Comparison of ENCODE assay signal across 24 mouse cellular contexts in genomic region chr3:134172357-134172756, GRCm38 (mm10).
DNase-seq lines count a peak whose midpoint lies in the region; ATAC-seq lines count a peak whose summit lies in the region.
"Had no signal": no experiment of that assay in that cellular context is flagged by ENCODE, and none has a peak within 500 bp of the region (broad histone marks: within the 10 kb centered on the region; RNA-seq: fewer than 3 reads in every experiment).

No protein-coding gene starts in this region.

- peak; percentile 56 for ATAC-seq in hindbrain, embryonic 12.5 days (ENCODE audit: low FRiP score)
- no peak for ATAC-seq in hindbrain, embryonic 13.5 days (ENCODE audit: low FRiP score)
- no peak for ATAC-seq in monocyte, adult 5-6 weeks (replicated peaks; ENCODE audit: insufficient number of reproducible peaks, low FRiP score, low TSS enrichment, poor library complexity, severe bottlenecking)
- no peak for ATAC-seq in intestine, embryonic 16.5 days
- ATAC-seq: forebrain, embryonic 14.5 days; forebrain, postnatal 0 days; intestine, embryonic 15.5 days; Patski had no signal

- no peaks in the 10 kb centered on the region for H3K27me3 ChIP-seq in hindbrain, embryonic 12.5 days
- H3K27me3 ChIP-seq in hindbrain, embryonic 13.5 days: no peaks in the 10 kb centered on the region
- no peaks in the 10 kb centered on the region for H3K27me3 ChIP-seq in intestine, embryonic 16.5 days (replicated peaks; ENCODE audit: control insufficient read depth, insufficient read depth, low read length)
- H3K27me3 ChIP-seq: embryonic facial prominence, embryonic 12.5 days; embryonic facial prominence, embryonic 15.5 days; intestine, embryonic 15.5 days; Patski had no signal

- WGBS in hindbrain, embryonic 12.5 days: 27% methylated on average over 3 of the region's 3 CpGs
- 17% methylated on average over 3 of the region's 3 CpGs for WGBS in hindbrain, embryonic 13.5 days
- 29% methylated on average over 3 of the region's 3 CpGs for WGBS in intestine, embryonic 16.5 days

- H3K4me3 ChIP-seq in hindbrain, embryonic 12.5 days: no peak overlapping the region
- H3K4me3 ChIP-seq in hindbrain, embryonic 13.5 days: no peak overlapping the region
- no peak overlapping the region for H3K4me3 ChIP-seq in intestine, embryonic 16.5 days (ENCODE audit: low read length)
- H3K4me3 ChIP-seq: embryonic facial prominence, embryonic 12.5 days; embryonic facial prominence, embryonic 15.5 days; gastrocnemius, adult 2 months; intestine, embryonic 15.5 days had no signal

- H3K27ac ChIP-seq in hindbrain, embryonic 12.5 days: no peak overlapping the region
- no peak overlapping the region for H3K27ac ChIP-seq in hindbrain, embryonic 13.5 days
- H3K27ac ChIP-seq in intestine, embryonic 16.5 days (ENCODE audit: low read length): no peak overlapping the region
- H3K27ac ChIP-seq: embryonic facial prominence, embryonic 12.5 days; embryonic facial prominence, embryonic 15.5 days; gastrocnemius, adult 2 months; intestine, embryonic 15.5 days had no signal

- peak; percentile 14 for DNase-seq in embryo, embryonic 10 days (ENCODE audit: low spot score)
- no peak for DNase-seq in embryo, embryonic 11 days
- peak; percentile 68 for DNase-seq in Muller cell, postnatal 12 days (ENCODE audit: inconsistent ontology term)
- DNase-seq in retina, embryonic 14.5 days (ENCODE audit: low spot score): peak; percentile 59
- DNase-seq: adrenal gland, adult 2 months; adrenal gland, postnatal 14 days; cerebellum, adult 18-20 months; cerebellum, adult 9-10 months; cerebellum, postnatal 14 days; forebrain, postnatal 0 days; gastrocnemius, adult 2 months; gastrocnemius, postnatal 14 days; heart, adult 11 months; kidney, adult 18-20 months had no signal

- no peak overlapping the region for H3K4me2 ChIP-seq in hindbrain, embryonic 12.5 days (replicated peaks)
- H3K4me2 ChIP-seq in hindbrain, embryonic 13.5 days: no peak overlapping the region
- H3K4me2 ChIP-seq in intestine, embryonic 16.5 days (ENCODE audit: low read depth, low read length): no peak overlapping the region
- H3K4me2 ChIP-seq: embryonic facial prominence, embryonic 12.5 days; embryonic facial prominence, embryonic 15.5 days; heart, embryonic 11.5 days; intestine, embryonic 15.5 days had no signal

- H3K36me3 ChIP-seq in hindbrain, embryonic 12.5 days: no peaks in the 10 kb centered on the region
- no peaks in the 10 kb centered on the region for H3K36me3 ChIP-seq in hindbrain, embryonic 13.5 days
- no peaks in the 10 kb centered on the region for H3K36me3 ChIP-seq in intestine, embryonic 16.5 days (ENCODE audit: control insufficient read depth, insufficient read depth, low read length)
- H3K36me3 ChIP-seq: embryonic facial prominence, embryonic 12.5 days; embryonic facial prominence, embryonic 15.5 days; intestine, embryonic 15.5 days had no signal

- H3K9ac ChIP-seq in hindbrain, embryonic 12.5 days: no peak overlapping the region
- no peak overlapping the region for H3K9ac ChIP-seq in hindbrain, embryonic 13.5 days
- no peak overlapping the region for H3K9ac ChIP-seq in intestine, embryonic 16.5 days (ENCODE audit: low read depth, low read length)
- H3K9ac ChIP-seq: embryonic facial prominence, embryonic 12.5 days; embryonic facial prominence, embryonic 15.5 days; forebrain, postnatal 0 days; intestine, embryonic 15.5 days had no signal

- no peaks in the 10 kb centered on the region for H3K9me3 ChIP-seq in hindbrain, embryonic 12.5 days (replicated peaks)
- H3K9me3 ChIP-seq in hindbrain, embryonic 13.5 days: 0 out of 2 replicates have a peak, but pooled peaks cover 4% of the 10 kb centered on the region
- no peaks in the 10 kb centered on the region for H3K9me3 ChIP-seq in intestine, embryonic 16.5 days (ENCODE audit: control insufficient read depth, low read length)
- H3K9me3 ChIP-seq: embryonic facial prominence, embryonic 12.5 days; embryonic facial prominence, embryonic 15.5 days; intestine, embryonic 15.5 days had no signal

- 0 out of 2 replicates have a peak, but pooled peaks cover 5% of the 10 kb centered on the region for H3K4me1 ChIP-seq in hindbrain, embryonic 12.5 days
- H3K4me1 ChIP-seq in hindbrain, embryonic 13.5 days (replicated peaks): 0 out of 2 replicates have a peak, but pooled peaks cover 3% of the 10 kb centered on the region
- H3K4me1 ChIP-seq in intestine, embryonic 16.5 days (ENCODE audit: control insufficient read depth, insufficient read depth, low read length): no peaks in the 10 kb centered on the region
- H3K4me1 ChIP-seq: embryonic facial prominence, embryonic 15.5 days; intestine, embryonic 15.5 days had no signal
